Mouse (Mus musculus) effector memory CD4-positive, alpha-beta T cell, adult 5 months (primary cell): ENCODE results near the gene Asic5. TPM values are rescaled to one million over a fixed set of nuclear protein-coding genes. Genes with fewer than 3 reads are reported as not detected.

Source experiments
- polyA plus RNA-seq: library from polyadenylated mRNA; unstranded; fragments of 100-300 nt; shearing (Covaris generic); gene quantifications from one replicate; pipeline ENCODE4 v1.2.1, GENCODE M21; 2017

Gene Asic5
- polyA plus RNA-seq = not detected

GRCm38 (mm10) chr3:81981990-81982389 is at the start of gene Asic5:
TSS of gene Asic5 (plus strand) at chr3:81982290.

GRCm38 (mm10) chr3:81976102-81976501 is 6.0 kb upstream of the Asic5 start, which contains the start of gene Tdo2:
TSS of gene Tdo2 (minus strand) at chr3:81976202.

Other genes with a start within 250 kb of the Asic5 start
- 39.0 TPM for gene Ctso, start 49.7 kb upstream of the Asic5 start, polyA plus RNA-seq
- gene Tdo2, start 6.1 kb upstream of the Asic5 start, polyA plus RNA-seq = 0.32 TPM
- not detected for gene Gucy1b1, start 92.4 kb downstream of the Asic5 start, polyA plus RNA-seq
- gene Gucy1a1, start 163.5 kb downstream of the Asic5 start, polyA plus RNA-seq = 0.26 TPM